ENCODE assay signal across 13 mouse cellular contexts in the genomic region with DNA sequence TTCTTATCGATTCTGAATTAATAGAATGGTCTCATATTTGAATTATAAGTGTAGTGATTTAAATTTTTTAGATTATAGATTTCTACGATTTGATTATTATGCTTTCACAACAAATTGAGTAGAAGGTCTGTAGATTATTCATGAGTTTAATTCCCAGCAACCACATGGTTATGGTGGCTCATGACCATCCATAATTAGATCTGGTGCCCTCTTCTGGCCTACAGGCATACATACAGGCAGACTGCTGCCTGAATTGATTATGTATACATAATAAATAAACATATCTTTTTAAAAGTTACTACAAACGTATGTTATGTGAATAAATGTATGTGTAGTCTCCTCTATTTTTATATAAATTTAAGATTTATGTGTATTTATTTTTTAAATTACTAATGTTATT.
DNase-seq lines count a peak whose midpoint lies in the region; ATAC-seq and TF ChIP-seq lines count a peak whose summit lies in the region.
"Had no signal": no experiment of that assay in that cellular context is flagged by ENCODE, and none has a peak within 500 bp of the region (broad histone marks: within the 10 kb centered on the region; RNA-seq: fewer than 3 reads in every experiment).

No protein-coding gene starts in this region.

- no peaks in the 10 kb centered on the region for H3K9me3 ChIP-seq in midbrain, embryonic 11.5 days (ENCODE audit: control insufficient read depth, low read length)
- H3K9me3 ChIP-seq in midbrain, embryonic 10.5 days (replicated peaks), result no peaks in the 10 kb centered on the region
- no peaks in the 10 kb centered on the region for H3K9me3 ChIP-seq in stomach, postnatal 0 days (ENCODE audit: control insufficient read depth, low read length)

- no peak overlapping the region for H3K4me2 ChIP-seq in midbrain, embryonic 11.5 days
- no peak overlapping the region for H3K4me2 ChIP-seq in stomach, postnatal 0 days (replicated peaks; ENCODE audit: low read depth)
- H3K4me2 ChIP-seq: liver, embryonic 11.5 days had no signal

- H3K27ac ChIP-seq in heart, adult 2 months, result no peak overlapping the region
- no peak overlapping the region for H3K27ac ChIP-seq in midbrain, embryonic 11.5 days (ENCODE audit: low read depth, low read length)
- no peak overlapping the region for H3K27ac ChIP-seq in midbrain, embryonic 10.5 days (replicated peaks)
- H3K27ac ChIP-seq in stomach, postnatal 0 days (replicated peaks), result no peak overlapping the region

- WGBS in heart, adult 2 months, result 49% methylated on average over 3 of the region's 3 CpGs
- WGBS in midbrain, embryonic 11.5 days, result 72% methylated on average over 3 of the region's 3 CpGs
- 68% methylated on average over 3 of the region's 3 CpGs for WGBS in midbrain, embryonic 10.5 days
- 59% methylated on average over 3 of the region's 3 CpGs for WGBS in stomach, postnatal 0 days

- TF ChIP-seq EP300 in heart, adult 2 months (IDR thresholded peaks at IDR 0.05; ENCODE audit: insufficient read depth, low read depth, low read length), result no peak
- TF ChIP-seq EP300 in stomach, postnatal 0 days (optimal IDR thresholded peaks at IDR 0.05), result no peak

- no peak overlapping the region for H3K9ac ChIP-seq in heart, adult 2 months (ENCODE audit: low read depth, low read length)
- no peak overlapping the region for H3K9ac ChIP-seq in midbrain, embryonic 11.5 days (ENCODE audit: low read length)
- no peak overlapping the region for H3K9ac ChIP-seq in stomach, postnatal 0 days (ENCODE audit: low read length)

- no peaks in the 10 kb centered on the region for H3K36me3 ChIP-seq in heart, adult 2 months (ENCODE audit: control insufficient read depth, insufficient read depth, low read length)
- no peaks in the 10 kb centered on the region for H3K36me3 ChIP-seq in midbrain, embryonic 11.5 days (ENCODE audit: control insufficient read depth, insufficient read depth, low read length)
- no peaks in the 10 kb centered on the region for H3K36me3 ChIP-seq in midbrain, embryonic 10.5 days
- no peaks in the 10 kb centered on the region for H3K36me3 ChIP-seq in stomach, postnatal 0 days (ENCODE audit: control insufficient read depth, insufficient read depth, low read length)

- DNase-seq in heart, adult 2 months, result no peak
- DNase-seq in heart, postnatal 10 days, result no peak
- no peak for DNase-seq in midbrain, embryonic 11.5 days (ENCODE audit: low spot score, missing footprints)
- no peak for DNase-seq in midbrain, embryonic 10.5 days (ENCODE audit: low spot score)
- DNase-seq in adipocyte (ENCODE audit: low spot score), result peak; percentile 3
- no peak for DNase-seq in stomach, postnatal 0 days (ENCODE audit: low spot score)
- no peak for DNase-seq in gastrocnemius, postnatal 25 days
- DNase-seq: gastrocnemius, postnatal 10 days; lung, postnatal 36 days; thymus, postnatal 14 days had no signal

- intact Hi-C loops in heart, adult 2 months (cut with DNase I), result no loop called here
- intact Hi-C loops in heart, postnatal 10 days (cut with DNase I), result no loop called here

- no peak overlapping the region for H3K4me3 ChIP-seq in heart, adult 2 months
- H3K4me3 ChIP-seq in midbrain, embryonic 11.5 days (ENCODE audit: low read depth, low read length), result no peak overlapping the region
- H3K4me3 ChIP-seq in midbrain, embryonic 10.5 days, result no peak overlapping the region
- no peak overlapping the region for H3K4me3 ChIP-seq in stomach, postnatal 0 days (ENCODE audit: low read depth, low read length)

- TF ChIP-seq POLR2A in heart, adult 2 months (IDR thresholded peaks at IDR 0.05; ENCODE audit: insufficient read depth, low read depth, low read length), result no peak

- ATAC-seq in midbrain, embryonic 11.5 days (ENCODE audit: low FRiP score), result peak; percentile 52; the same call in 1 of the 2 replicates
- ATAC-seq in stomach, postnatal 0 days (ENCODE audit: low FRiP score, low TSS enrichment), result no peak
- ATAC-seq: activated CD4-positive, CD25-positive, alpha-beta regulatory T cell, adult 4 months; inflammation-experienced regulatory T-cells, adult 6 months had no signal

- H3K79me2 ChIP-seq in heart, adult 2 months (replicated peaks; ENCODE audit: control insufficient read depth, insufficient read depth, low read length), result no peaks in the 10 kb centered on the region

- peak; percentile 26; the same call in 1 of the 2 replicates for TF ChIP-seq CTCF in heart, adult 2 months (IDR thresholded peaks at IDR 0.05)
- peak; percentile 61 for TF ChIP-seq CTCF in stomach, postnatal 0 days (IDR thresholded peaks at IDR 0.05; ENCODE audit: low read depth)

- H3K4me1 ChIP-seq in heart, adult 2 months (ENCODE audit: control insufficient read depth, insufficient read depth, low read length), result no peaks in the 10 kb centered on the region
- H3K4me1 ChIP-seq in midbrain, embryonic 11.5 days (ENCODE audit: control insufficient read depth, insufficient read depth, low read length), result no peaks in the 10 kb centered on the region
- no peaks in the 10 kb centered on the region for H3K4me1 ChIP-seq in midbrain, embryonic 10.5 days
- H3K4me1 ChIP-seq in stomach, postnatal 0 days (replicated peaks; ENCODE audit: control insufficient read depth, insufficient read depth), result no peaks in the 10 kb centered on the region

- no peaks in the 10 kb centered on the region for H3K27me3 ChIP-seq in heart, adult 2 months (ENCODE audit: control insufficient read depth, insufficient read depth, low read length)
- H3K27me3 ChIP-seq in midbrain, embryonic 11.5 days (ENCODE audit: control insufficient read depth, insufficient read depth, low read length), result no peaks in the 10 kb centered on the region
- no peaks in the 10 kb centered on the region for H3K27me3 ChIP-seq in midbrain, embryonic 10.5 days (ENCODE audit: low read depth, poor library complexity, severe bottlenecking)
- H3K27me3 ChIP-seq in stomach, postnatal 0 days (ENCODE audit: control insufficient read depth, insufficient read depth, low read length), result no peaks in the 10 kb centered on the region
